Comparison of ENCODE assay signal across 12 mouse cellular contexts in genomic region chr7:92493521-92493920, GRCm38 (mm10).
"Had no signal": no experiment of that assay in that cellular context is flagged by ENCODE, and none has a peak within 500 bp of the region (broad histone marks: within the 10 kb centered on the region; RNA-seq: fewer than 3 reads in every experiment).

No protein-coding gene starts in this region.

- H3K9me3 ChIP-seq: kidney, embryonic 15.5 days; liver, embryonic 13.5 days had no signal

- H3K4me1 ChIP-seq: kidney, embryonic 15.5 days; liver, embryonic 13.5 days had no signal

- H3K36me3 ChIP-seq: kidney, embryonic 15.5 days; liver, embryonic 13.5 days had no signal

- H3K27me3 ChIP-seq: kidney, embryonic 15.5 days; liver, embryonic 13.5 days had no signal

- DNase-seq: kidney, postnatal 14 days; layer of hippocampus, adult 9-11 months; liver, embryonic 13.5 days; lung, adult 2 months; lung, postnatal 14 days; lung, postnatal 4 days; midbrain, embryonic 14.5 days; thymus, adult 18-20 months; thymus, postnatal 14 days; thymus, postnatal 4 days had no signal

- H3K4me3 ChIP-seq: kidney, embryonic 15.5 days; layer of hippocampus, adult 2 months; liver, embryonic 13.5 days had no signal

- H3K27ac ChIP-seq: kidney, embryonic 15.5 days; layer of hippocampus, adult 2 months; liver, embryonic 13.5 days had no signal
